Mouse (Mus musculus) heart, embryonic 16.5 days (tissue): ENCODE results near the gene Ankrd33b. TPM values are rescaled to one million over a fixed set of nuclear protein-coding genes. Genes with fewer than 3 reads are reported as not detected.

Experiments
- ATAC-seq: fragments of 200-750 bp; cut with Nextera tagmentation; replicated peaks from 2 replicates; pipeline ENCODE4 v1.8.0; 2017; ENCODE audit warnings: moderate number of reproducible peaks; ENCODE audit not compliant: insufficient read depth, low FRiP score; ENCODE audit errors: extremely low read depth
- H3K27ac ChIP-seq: fragments of 300-500 bp; sonication (generic); 2 replicates; pipeline ENCODE4 v1.5.1; 2014; ENCODE audit warnings: mild to moderate bottlenecking, low read length, control low read depth, moderate library complexity
- H3K27me3 ChIP-seq: fragments of 300-500 bp; sonication (generic); 2 replicates; pipeline ENCODE4 v1.6.1; 2014; ENCODE audit warnings: low read length, mixed read lengths; ENCODE audit not compliant: control insufficient read depth, insufficient read depth
- H3K36me3 ChIP-seq: fragments of 300-500 bp; sonication (generic); 2 replicates; pipeline ENCODE4 v1.6.1; 2014; ENCODE audit not compliant: control insufficient read depth, insufficient read depth
- H3K4me1 ChIP-seq: fragments of 300-500 bp; sonication (generic); 2 replicates; pipeline ENCODE4 v1.6.1; 2014; ENCODE audit warnings: low read length, mixed read lengths; ENCODE audit not compliant: control insufficient read depth, insufficient read depth
- H3K4me2 ChIP-seq: fragments of 300-500 bp; sonication (generic); 2 replicates; pipeline ENCODE4 v1.6.1; 2014; ENCODE audit warnings: low read depth, mild to moderate bottlenecking, control low read depth, low read length
- H3K4me3 ChIP-seq: fragments of 300-500 bp; sonication (generic); 2 replicates; pipeline ENCODE4 v1.5.1; 2014; ENCODE audit warnings: mild to moderate bottlenecking, control low read depth, low read length
- H3K9ac ChIP-seq: fragments of 300-500 bp; sonication (generic); 2 replicates; pipeline ENCODE4 v1.6.1; 2014; ENCODE audit warnings: low read length, control low read depth
- H3K9me3 ChIP-seq: fragments of 300-500 bp; sonication (generic); replicated peaks from 2 replicates; pipeline ENCODE4 v1.6.1; 2016; ENCODE audit warnings: low read length; ENCODE audit not compliant: control insufficient read depth
- WGBS: fragments of 180-500 bp; shearing (Covaris S2); extraction: QIAGEN DNeasy Blood & Tissue Kit; methylation state at CpG from one replicate; pipeline ENCODE4 v1.1.7; 2014; 5-methylcytosine and 5-hydroxymethylcytosine counted together
- polyA plus RNA-seq: library from polyadenylated mRNA; unstranded; fragments of >200 nt; fragmentation: Nextera tagmentation; extraction: Ambion mirVana; gene quantifications from 2 replicates; pipeline ENCODE4 v1.2.1, GENCODE M21; 2015

Gene Ankrd33b
- polyA plus RNA-seq: 4.6 and 5.4 TPM in 2 replicates

GRCm38 (mm10) chr15:31367481-31368200 is at the start of gene Ankrd33b:
Gene Ankrd33b (minus strand): TSS chr15:31367726.
- WGBS: under 1% methylated on average over 49 of the region's 49 CpGs
- Histone ChIP-seq H3K4me2 (peak within 1 kb of the TSS; percentile 98), H3K27ac (peak within 1 kb of the TSS; percentile 39; the same call in 1 of the 2 replicates), H3K36me3 (no peaks in the 10 kb centered on the region), H3K9ac (peak within 1 kb of the TSS; percentile 83), H3K4me3 (peak within 1 kb of the TSS; percentile 70), H3K4me1 (peaks cover 4% of the 10 kb centered on the region; the same call in 1 of the 2 replicates), H3K27me3 (peaks cover 20% of the 10 kb centered on the region; the same call in 1 of the 2 replicates), H3K9me3 (peaks cover 3% of the 10 kb centered on the region; the same call in 1 of the 2 replicates)
- peak; percentile 68 for ATAC-seq

GRCm38 (mm10) chr15:31415181-31415580 is 47.7 kb upstream of the Ankrd33b start:
- peaks cover 15% of the 10 kb centered on the region for H3K4me1 ChIP-seq
- H3K4me3 ChIP-seq: no peak overlapping the region
- H3K9ac ChIP-seq: no peak overlapping the region
- 44% methylated on average over 4 of the region's 4 CpGs for WGBS
- H3K9me3 ChIP-seq: peaks cover 4% of the 10 kb centered on the region; the same call in 1 of the 2 replicates
- ATAC-seq: no peak
- no peaks in the 10 kb centered on the region for H3K36me3 ChIP-seq
- no peak overlapping the region for H3K4me2 ChIP-seq
- H3K27me3 ChIP-seq: no peaks in the 10 kb centered on the region
- H3K27ac ChIP-seq: no peak overlapping the region

- Histone ChIP-seq H3K27ac (no peak overlapping the region), H3K9ac (no peak overlapping the region), H3K36me3 (no peaks in the 10 kb centered on the region), H3K27me3 (no peaks in the 10 kb centered on the region), H3K4me1 (peaks cover 15% of the 10 kb centered on the region), H3K9me3 (peaks cover 4% of the 10 kb centered on the region; the same call in 1 of the 2 replicates), H3K4me2 (no peak overlapping the region), H3K4me3 (no peak overlapping the region)
- no peak for ATAC-seq
- WGBS: 50% methylated on average over 6 of the region's 6 CpGs
Observed at GRCm38 (mm10) chr15:31414179-31414898, 46.8 kb upstream of the Ankrd33b start.

GRCm38 (mm10) chr15:31413662-31414061 is 46.1 kb upstream of the Ankrd33b start:
- Histone ChIP-seq H3K4me1 (peaks cover 15% of the 10 kb centered on the region), H3K9ac (no peak overlapping the region), H3K27me3 (no peaks in the 10 kb centered on the region), H3K4me2 (no peak overlapping the region), H3K4me3 (no peak overlapping the region), H3K36me3 (no peaks in the 10 kb centered on the region), H3K9me3 (no peaks in the 10 kb centered on the region), H3K27ac (no peak overlapping the region)
- ATAC-seq: no peak
- 94% methylated on average over 6 of the region's 6 CpGs for WGBS

GRCm38 (mm10) chr15:31412933-31413332 is 45.4 kb upstream of the Ankrd33b start:
- H3K4me3 ChIP-seq: no peak overlapping the region
- H3K4me2 ChIP-seq: no peak overlapping the region
- peaks cover 8% of the 10 kb centered on the region for H3K4me1 ChIP-seq
- ATAC-seq: no peak
- H3K27ac ChIP-seq: no peak overlapping the region
- H3K9ac ChIP-seq: no peak overlapping the region
- no peaks in the 10 kb centered on the region for H3K36me3 ChIP-seq
- H3K27me3 ChIP-seq: no peaks in the 10 kb centered on the region
- H3K9me3 ChIP-seq: no peaks in the 10 kb centered on the region
- 39% methylated on average over 2 of the region's 3 CpGs for WGBS

GRCm38 (mm10) chr15:31412436-31412835 is 44.9 kb upstream of the Ankrd33b start:
- H3K4me1 ChIP-seq: peaks cover 4% of the 10 kb centered on the region; the same call in 1 of the 2 replicates
- WGBS: 76% methylated on average over 6 of the region's 6 CpGs
- H3K4me3 ChIP-seq: no peak overlapping the region
- no peak overlapping the region for H3K9ac ChIP-seq
- no peaks in the 10 kb centered on the region for H3K9me3 ChIP-seq
- no peak overlapping the region for H3K27ac ChIP-seq
- no peak overlapping the region for H3K4me2 ChIP-seq
- ATAC-seq: no peak
- no peaks in the 10 kb centered on the region for H3K27me3 ChIP-seq
- H3K36me3 ChIP-seq: no peaks in the 10 kb centered on the region

- no peak overlapping the region for H3K9ac ChIP-seq
- WGBS: 65% methylated on average over 4 of the region's 4 CpGs
- no peaks in the 10 kb centered on the region for H3K27me3 ChIP-seq
- H3K9me3 ChIP-seq: no peaks in the 10 kb centered on the region
- H3K27ac ChIP-seq: no peak overlapping the region
- peaks cover 4% of the 10 kb centered on the region; the same call in 1 of the 2 replicates for H3K4me1 ChIP-seq
- H3K36me3 ChIP-seq: no peaks in the 10 kb centered on the region
- no peak overlapping the region for H3K4me3 ChIP-seq
- no peak overlapping the region for H3K4me2 ChIP-seq
- no peak for ATAC-seq
Observed at GRCm38 (mm10) chr15:31407490-31407889, 40.0 kb upstream of the Ankrd33b start.

- Histone ChIP-seq H3K4me3 (no peak overlapping the region), H3K36me3 (no peaks in the 10 kb centered on the region), H3K27me3 (no peaks in the 10 kb centered on the region), H3K4me1 (peaks cover 4% of the 10 kb centered on the region; the same call in 1 of the 2 replicates), H3K9me3 (no peaks in the 10 kb centered on the region), H3K27ac (no peak overlapping the region), H3K4me2 (no peak overlapping the region), H3K9ac (no peak overlapping the region)
- 85% methylated on average over 5 of the region's 5 CpGs for WGBS
- ATAC-seq: no peak
Observed at GRCm38 (mm10) chr15:31406881-31407280, 39.4 kb upstream of the Ankrd33b start.

GRCm38 (mm10) chr15:31404346-31404745 is 36.8 kb upstream of the Ankrd33b start:
- Histone ChIP-seq H3K36me3 (no peaks in the 10 kb centered on the region), H3K4me2 (no peak overlapping the region), H3K9me3 (no peaks in the 10 kb centered on the region), H3K9ac (no peak overlapping the region), H3K27me3 (no peaks in the 10 kb centered on the region), H3K4me1 (peaks cover 4% of the 10 kb centered on the region; the same call in 1 of the 2 replicates), H3K27ac (no peak overlapping the region), H3K4me3 (no peak overlapping the region)
- no peak for ATAC-seq
- WGBS: 87% methylated on average over 8 of the region's 8 CpGs
